Mouse (Mus musculus) brain, embryonic 14.5 days (tissue): ENCODE data around the gene Abhd10.

Experiments
- CTCF ChIP-seq: fragments of 200-500 bp; IDR thresholded peaks from 2 replicates; pipeline ENCODE4 v1.5.1; 2012; ENCODE audit warnings: inconsistent platforms, mild to moderate bottlenecking, moderate library complexity, borderline replicate concordance; ENCODE audit not compliant: insufficient read depth, insufficient read length; ENCODE audit errors: extremely low read depth
- POLR2A ChIP-seq: fragments of 200-500 bp; IDR thresholded peaks from 2 replicates; pipeline ENCODE4 v1.6.1; 2012; ENCODE audit warnings: mild to moderate bottlenecking, inconsistent platforms, borderline replicate concordance; ENCODE audit not compliant: poor library complexity, insufficient read depth, insufficient read length, severe bottlenecking; ENCODE audit errors: extremely low read depth

- TF ChIP-seq CTCF (no peak), POLR2A (no peak)
Measured at GRCm38 (mm10) chr16:45770914-45771313, 28.2 kb upstream of the Abhd10 start.
